Mouse (Mus musculus) MEL (cell line): ENCODE data around the gene Nphp4.

Experiments
- CHD2 ChIP-seq: IDR thresholded peaks from 2 replicates; pipeline ENCODE4 v1.6.1; 2011; ENCODE audit warnings: low read length, improper control_type of control experiment
- CTCF ChIP-seq, 3 experiments: IDR thresholded peaks in 2 of 3; conservative IDR thresholded peaks in 1 of 3; 2 replicates each; pipeline ENCODE4 v1.5.1; 2011 to 2012; ENCODE audit warnings: low read length in 3 of 3, low read depth in 2 of 3, mild to moderate bottlenecking in 2 of 3, improper control_type of control experiment in 1 of 3, inconsistent platforms in 1 of 3, mixed read lengths in 1 of 3, moderate library complexity in 1 of 3; ENCODE audit not compliant: control insufficient read depth in 1 of 3, insufficient read depth in 1 of 3, poor library complexity in 1 of 3, severe bottlenecking in 1 of 3
- EP300 ChIP-seq, 2 experiments: IDR thresholded peaks; 2 replicates each; pipeline ENCODE4 v1.6.1; 2011; ENCODE audit warnings: improper control_type of control experiment in 2 of 2, low read length in 2 of 2, low read depth in 1 of 2, mild to moderate bottlenecking in 1 of 2
- GABPA ChIP-seq: IDR thresholded peaks from 2 replicates; pipeline ENCODE4 v1.6.1; 2012; ENCODE audit warnings: low read depth, mild to moderate bottlenecking, inconsistent platforms, low read length, improper control_type of control experiment, moderate library complexity
- GATA1 ChIP-seq: IDR thresholded peaks from 2 replicates; pipeline ENCODE4 v1.6.1; 2011; ENCODE audit warnings: low read depth, low read length, improper control_type of control experiment
- MAX ChIP-seq: IDR thresholded peaks from 2 replicates; pipeline ENCODE4 v1.6.1; 2011; ENCODE audit warnings: low read length, improper control_type of control experiment
- MAZ ChIP-seq: IDR thresholded peaks from 2 replicates; pipeline ENCODE4 v1.6.1; 2012; ENCODE audit warnings: low read depth, mild to moderate bottlenecking, inconsistent platforms, low read length, improper control_type of control experiment
- MYB ChIP-seq: IDR thresholded peaks from 2 replicates; pipeline ENCODE4 v1.6.1; 2011; ENCODE audit warnings: mild to moderate bottlenecking, low read depth, low read length, improper control_type of control experiment
- POLR2A ChIP-seq, 2 experiments: IDR thresholded peaks; 2 replicates each; pipeline ENCODE4 v1.6.1; 2011 to 2012; ENCODE audit warnings: low read length in 2 of 2, mild to moderate bottlenecking in 2 of 2, control low read depth in 1 of 2, improper control_type of control experiment in 1 of 2, low read depth in 1 of 2, moderate library complexity in 1 of 2; ENCODE audit not compliant: control insufficient read depth in 1 of 2, insufficient read depth in 1 of 2, poor library complexity in 1 of 2
- POLR2AphosphoS2 ChIP-seq: IDR thresholded peaks from 2 replicates; pipeline ENCODE4 v1.6.1; 2011; ENCODE audit warnings: low read length, improper control_type of control experiment
- SIN3A ChIP-seq: IDR thresholded peaks from 2 replicates; pipeline ENCODE4 v1.6.1; 2012; ENCODE audit warnings: low read length, improper control_type of control experiment, inconsistent platforms
- TAL1 ChIP-seq: IDR thresholded peaks from 2 replicates; pipeline ENCODE4 v1.6.1; 2012; ENCODE audit warnings: mild to moderate bottlenecking, inconsistent platforms, low read length, moderate library complexity, mixed read lengths
- USF1 ChIP-seq: IDR thresholded peaks from 2 replicates; pipeline ENCODE4 v1.6.1; 2014; ENCODE audit warnings: low read depth, mild to moderate bottlenecking, inconsistent platforms, low read length, improper control_type of control experiment, moderate library complexity
- ZMIZ1 ChIP-seq: IDR thresholded peaks from 2 replicates; pipeline ENCODE4 v1.6.1; 2012; ENCODE audit warnings: low read depth, mild to moderate bottlenecking, inconsistent platforms, low read length, improper control_type of control experiment, moderate library complexity

DNA sequence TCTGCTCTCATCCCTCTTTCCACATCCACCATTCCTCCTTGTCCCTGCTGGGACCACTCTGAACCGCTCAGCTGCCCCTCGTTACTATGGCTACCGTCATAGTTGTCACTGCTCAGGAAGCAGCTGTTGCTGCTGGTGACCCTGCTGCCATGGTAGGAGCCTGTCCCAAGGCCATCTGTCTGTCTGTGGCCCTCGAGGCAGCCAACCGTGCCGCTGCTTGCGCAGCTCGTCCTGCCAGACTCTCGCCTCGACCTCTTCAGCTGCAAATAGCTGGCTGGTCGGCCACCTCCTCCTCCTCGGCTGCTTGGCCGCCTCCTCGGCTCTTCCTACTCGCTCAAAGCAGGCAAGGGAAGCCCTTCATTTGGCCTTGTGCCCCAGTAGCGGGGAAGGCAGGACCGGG is 81.7 kb downstream of the Nphp4 start:
- no peak for TF ChIP-seq GABPA
- TF ChIP-seq POLR2A (IDR thresholded peaks at IDR 0.05; ENCODE audit: control insufficient read depth in 1 of 2, insufficient read depth in 1 of 2, low read depth in 1 of 2, low read length in 2 of 2, poor library complexity in 1 of 2), result no peak
- no peak for TF ChIP-seq TAL1
- no peak for TF ChIP-seq USF1
- no peak for TF ChIP-seq ZMIZ1
- no peak for TF ChIP-seq MAX
- no peak for TF ChIP-seq CHD2
- no peak for TF ChIP-seq MAZ
- no peak for TF ChIP-seq CTCF (IDR thresholded peaks at IDR 0.05 in 2 of 3, conservative IDR thresholded peaks at IDR 0.05 in 1 of 3; ENCODE audit: control insufficient read depth in 1 of 3, insufficient read depth in 1 of 3, low read depth in 2 of 3, low read length in 3 of 3, poor library complexity in 1 of 3, severe bottlenecking in 1 of 3)
- TF ChIP-seq MYB, result no peak
- no peak for TF ChIP-seq POLR2AphosphoS2
- no peak for TF ChIP-seq GATA1
- TF ChIP-seq EP300 (IDR thresholded peaks at IDR 0.05; ENCODE audit: low read depth in 1 of 2, low read length in 2 of 2), result no peak
- TF ChIP-seq SIN3A, result no peak
